Mouse (Mus musculus): ENCODE measurements around the gene Aptx.

The Aptx gene

DNA sequence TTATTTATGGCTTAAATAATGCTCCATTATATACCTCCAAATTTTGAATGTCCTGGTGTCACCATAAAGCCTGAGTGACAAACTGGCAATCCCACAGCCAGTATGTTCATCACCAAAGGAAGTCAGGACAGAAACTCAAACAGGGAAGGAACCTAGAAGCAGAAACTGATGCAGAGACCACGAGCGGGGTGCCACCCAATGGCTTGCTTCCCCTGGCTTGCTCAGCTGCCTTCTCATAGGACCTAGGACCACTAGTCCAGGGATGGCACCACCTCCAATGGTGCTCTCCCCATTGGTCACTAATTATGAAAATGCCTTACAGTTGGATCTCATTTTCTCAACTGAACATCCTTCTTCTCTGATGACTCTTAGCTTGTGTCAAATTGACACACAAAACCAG, 19.7 kb downstream of the Aptx start:
- TF ChIP-seq GATA4 (IDR thresholded peaks at IDR 0.05; ENCODE audit: insufficient replicate concordance, low read length), result no peak

DNA sequence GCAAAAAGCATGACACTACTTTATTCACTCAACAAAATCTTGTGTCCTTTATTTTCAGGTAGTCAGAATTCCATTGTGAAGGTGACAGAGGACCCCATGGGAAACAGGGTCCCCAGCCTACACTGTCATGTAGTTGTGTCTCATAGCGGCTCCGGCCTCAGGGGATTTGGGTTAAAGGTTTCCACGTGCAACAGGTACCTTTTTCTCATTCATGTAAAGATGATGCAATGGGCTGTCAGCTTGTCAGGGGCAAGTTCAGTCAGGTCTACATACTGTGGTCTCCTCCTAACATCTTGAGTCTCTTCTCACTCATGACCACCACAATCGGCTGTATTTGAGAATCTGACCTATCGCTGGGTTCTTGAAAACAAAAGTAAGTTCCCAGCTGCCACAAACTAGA, 20.6 kb downstream of the Aptx start:
- no peak for TF ChIP-seq GATA4 (IDR thresholded peaks at IDR 0.05; ENCODE audit: insufficient replicate concordance, low read length)

DNA sequence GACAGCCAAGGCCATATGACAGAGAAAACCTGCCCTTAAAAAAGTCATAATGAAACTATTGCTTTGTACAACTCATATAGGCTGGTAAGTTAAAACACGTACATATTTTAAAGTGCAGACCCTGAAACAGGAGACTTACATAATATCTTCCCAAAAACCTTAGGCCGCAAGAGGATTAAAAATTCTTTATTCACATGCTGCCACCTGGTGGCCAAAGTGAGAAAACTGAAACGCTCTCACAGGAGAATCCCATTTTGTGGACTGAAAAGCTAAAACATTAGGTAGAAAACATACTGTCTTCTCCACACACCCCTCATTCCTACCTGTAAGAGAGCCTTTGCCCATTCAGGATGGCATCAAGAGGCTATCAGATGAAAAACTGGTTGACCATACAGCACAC, 21.1 kb downstream of the Aptx start:
- TF ChIP-seq GATA4 (IDR thresholded peaks at IDR 0.05; ENCODE audit: insufficient replicate concordance, low read length), result no peak

DNA sequence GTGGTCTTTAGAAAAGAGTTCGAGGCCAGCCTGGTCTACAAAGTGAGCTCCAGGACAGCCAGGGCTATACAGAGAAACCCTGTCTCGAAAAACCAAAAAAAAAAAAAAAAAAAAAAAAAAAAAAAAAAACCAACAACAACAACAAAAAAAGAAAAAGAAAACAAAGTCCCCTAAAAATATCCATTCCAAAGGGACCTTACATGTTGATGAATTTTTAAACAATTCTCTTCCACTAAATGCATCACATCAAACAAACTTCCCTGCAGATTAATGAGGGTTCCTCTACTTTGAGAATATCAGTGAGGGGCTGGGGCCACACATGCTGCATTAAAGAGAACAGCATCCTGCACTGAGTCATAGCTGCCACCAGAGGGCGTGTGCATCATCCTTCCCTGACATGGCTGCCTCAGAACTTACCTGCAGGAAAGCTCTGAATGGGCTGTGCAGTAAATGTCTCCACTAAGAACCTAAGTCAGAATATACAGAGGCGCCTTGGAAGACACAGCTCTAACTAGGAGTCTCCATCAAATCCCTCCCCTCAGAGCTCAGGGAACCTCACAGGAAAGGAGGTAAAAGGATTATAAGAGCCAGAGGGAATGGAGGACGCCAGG, 22.6 kb downstream of the Aptx start:
- TF ChIP-seq GATA4 (IDR thresholded peaks at IDR 0.05; ENCODE audit: insufficient replicate concordance, low read length), result no peak

DNA sequence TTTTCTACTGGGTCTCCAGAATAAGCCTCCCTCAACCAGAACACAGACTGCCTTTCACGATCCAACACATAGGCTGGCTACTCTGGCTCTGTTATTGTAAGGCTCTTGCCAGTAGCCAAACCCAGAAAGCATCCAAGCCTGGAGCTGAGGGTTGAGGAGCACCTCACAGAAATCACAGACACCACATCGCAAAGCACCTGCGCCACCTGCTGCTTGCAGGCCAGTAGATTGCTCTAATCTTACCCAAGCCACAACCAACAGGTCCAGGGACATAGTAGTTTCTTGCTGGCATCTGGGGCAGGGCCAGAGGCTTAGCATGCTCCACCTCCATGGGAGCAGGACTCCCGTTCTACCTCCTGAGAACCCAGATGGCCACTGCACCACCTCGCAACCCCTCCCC, 25.9 kb downstream of the Aptx start:
- no peak for TF ChIP-seq GATA4 (IDR thresholded peaks at IDR 0.05; ENCODE audit: insufficient replicate concordance, low read length)

DNA sequence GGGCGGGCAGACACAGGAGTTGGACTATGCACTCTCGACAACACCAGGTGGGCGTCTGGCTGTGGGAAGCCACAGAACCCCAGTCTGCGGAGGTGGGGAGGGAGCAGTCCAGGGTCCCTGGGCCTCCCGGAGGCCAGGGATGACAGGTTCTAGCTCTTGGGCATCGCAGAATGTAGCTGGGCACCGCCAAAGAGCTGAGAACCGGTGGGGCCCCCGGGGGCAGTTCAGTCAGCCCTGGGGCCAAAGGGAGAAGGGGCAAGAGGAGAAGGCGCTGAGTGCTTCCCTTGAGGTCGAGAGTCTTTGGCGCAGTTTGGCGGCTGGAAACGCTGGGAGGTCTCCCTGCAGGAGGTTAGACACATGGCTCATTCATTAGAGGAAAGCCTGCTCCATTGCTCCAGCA, 26.7 kb downstream of the Aptx start:
- TF ChIP-seq GATA4 (IDR thresholded peaks at IDR 0.05; ENCODE audit: insufficient replicate concordance, low read length), result no peak

DNA sequence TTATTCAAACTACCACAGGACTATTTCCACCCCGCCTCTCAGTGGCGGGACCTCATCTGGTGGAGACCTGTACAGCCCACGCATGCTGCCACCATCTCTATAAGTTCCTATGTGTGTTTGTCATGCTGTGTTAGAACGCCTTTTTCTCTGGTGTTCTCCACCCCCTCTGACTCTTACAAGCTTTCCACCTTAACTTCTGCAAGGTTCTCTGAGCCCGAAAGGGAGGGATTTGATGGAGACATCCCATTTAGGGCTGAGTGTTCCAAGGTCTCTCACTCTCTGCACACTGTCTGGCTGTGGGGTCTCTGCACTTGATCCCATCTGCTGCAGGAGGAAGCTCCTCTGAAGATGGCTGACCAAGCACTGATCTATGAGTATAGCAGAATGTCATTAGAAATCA, 29.5 kb downstream of the Aptx start:
- TF ChIP-seq GATA4 (IDR thresholded peaks at IDR 0.05; ENCODE audit: insufficient replicate concordance, low read length), result no peak

DNA sequence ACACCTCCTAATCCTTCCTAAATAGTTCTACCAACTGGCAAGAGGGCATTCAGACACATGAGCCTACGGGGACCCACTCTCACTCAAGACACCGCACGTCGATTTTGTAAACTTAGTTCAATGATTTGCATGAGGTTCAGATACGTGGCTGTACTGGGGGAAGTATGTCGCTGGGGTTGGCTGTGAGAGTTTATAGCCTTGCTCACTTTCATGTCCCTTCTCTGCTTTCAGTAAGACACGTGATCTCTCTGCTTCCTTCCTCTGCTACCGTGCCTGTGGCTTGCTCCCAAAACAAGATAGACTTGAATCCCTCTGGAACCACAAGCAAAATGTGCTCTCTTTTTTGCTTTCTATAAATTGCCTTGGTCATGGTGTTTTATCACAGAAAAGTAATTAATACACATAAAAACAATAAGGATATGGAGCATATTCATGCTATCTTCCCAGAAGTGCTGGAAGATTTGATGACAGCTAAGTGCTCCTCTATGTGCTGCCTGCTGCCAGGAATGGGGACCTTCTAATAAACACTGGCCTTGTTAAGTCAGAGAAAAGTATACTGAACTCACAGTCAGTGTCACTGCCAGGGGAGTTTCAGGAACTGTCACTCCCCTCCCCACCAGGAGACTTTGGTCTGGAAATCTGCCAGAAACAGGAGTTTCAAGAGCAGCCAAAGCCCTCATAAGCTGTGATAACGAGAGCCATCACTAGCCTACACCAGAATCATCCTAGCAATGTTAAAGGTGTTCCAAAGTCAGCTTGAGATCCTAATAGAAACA, 36.6 kb downstream of the Aptx start:
- no peak for TF ChIP-seq GATA4 (IDR thresholded peaks at IDR 0.05; ENCODE audit: insufficient replicate concordance, low read length)

DNA sequence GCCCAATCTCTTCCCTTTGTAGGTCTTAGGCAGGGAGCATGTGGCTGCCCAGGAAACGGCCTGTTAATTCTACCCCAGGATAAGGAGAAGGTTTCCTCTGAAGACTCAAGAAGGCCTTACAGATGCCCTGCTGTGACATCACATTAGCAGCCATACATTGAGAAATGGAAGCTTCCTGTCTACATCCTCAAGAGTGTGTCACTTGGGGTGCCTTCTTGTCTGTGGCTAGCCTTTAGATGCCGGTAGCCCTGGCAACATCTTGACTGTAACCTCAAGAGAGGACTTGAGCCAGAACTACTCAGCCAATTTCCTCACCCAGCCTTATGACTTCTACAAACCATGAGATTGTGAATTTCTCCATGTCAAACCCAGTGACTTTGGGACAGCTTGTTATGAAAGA, 51.9 kb downstream of the Aptx start:
- no peak for TF ChIP-seq GATA4 (IDR thresholded peaks at IDR 0.05; ENCODE audit: insufficient replicate concordance, low read length)

DNA sequence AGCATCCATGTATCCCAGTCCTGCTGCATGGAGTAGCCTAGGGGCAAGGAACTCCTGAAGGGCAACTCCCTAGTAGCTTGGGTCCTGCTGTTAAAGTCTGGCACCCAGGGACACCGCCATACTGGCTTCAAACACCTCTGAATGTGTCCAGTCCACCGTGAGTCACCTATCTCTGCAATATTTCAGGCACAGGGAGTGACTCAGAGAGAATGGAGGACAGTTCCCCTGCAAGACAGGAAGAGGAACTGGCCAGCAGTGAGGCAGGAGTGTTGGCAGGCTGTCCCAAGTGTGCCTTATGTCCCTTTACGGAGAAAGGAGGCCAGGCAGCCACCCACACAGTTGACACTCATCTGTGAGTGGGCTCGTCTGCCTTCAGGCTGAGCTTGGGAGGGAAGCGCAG, 53.9 kb downstream of the Aptx start:
- TF ChIP-seq GATA4 (IDR thresholded peaks at IDR 0.05; ENCODE audit: insufficient replicate concordance, low read length), result no peak

DNA sequence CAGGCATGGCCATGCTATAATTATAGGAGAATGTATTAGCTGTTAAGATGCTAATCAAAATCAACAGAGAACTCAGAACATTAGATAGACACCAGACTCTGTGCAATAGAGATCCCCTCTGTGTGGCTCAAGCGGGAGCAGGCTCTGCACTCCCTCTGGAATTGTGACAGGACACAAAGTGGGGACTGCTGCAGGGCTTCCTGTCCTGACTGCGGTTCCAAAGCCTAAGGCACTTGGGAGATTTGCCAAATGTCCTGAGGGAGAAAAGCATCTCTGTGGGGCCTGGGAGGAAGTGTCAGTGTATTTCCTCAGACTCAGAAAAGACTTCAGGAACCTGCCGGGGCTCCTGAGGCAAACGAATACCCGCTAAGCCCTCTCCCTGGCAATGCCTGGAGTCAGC, 59.4 kb downstream of the Aptx start:
- TF ChIP-seq GATA4 (IDR thresholded peaks at IDR 0.05; ENCODE audit: insufficient replicate concordance, low read length), result no peak

DNA sequence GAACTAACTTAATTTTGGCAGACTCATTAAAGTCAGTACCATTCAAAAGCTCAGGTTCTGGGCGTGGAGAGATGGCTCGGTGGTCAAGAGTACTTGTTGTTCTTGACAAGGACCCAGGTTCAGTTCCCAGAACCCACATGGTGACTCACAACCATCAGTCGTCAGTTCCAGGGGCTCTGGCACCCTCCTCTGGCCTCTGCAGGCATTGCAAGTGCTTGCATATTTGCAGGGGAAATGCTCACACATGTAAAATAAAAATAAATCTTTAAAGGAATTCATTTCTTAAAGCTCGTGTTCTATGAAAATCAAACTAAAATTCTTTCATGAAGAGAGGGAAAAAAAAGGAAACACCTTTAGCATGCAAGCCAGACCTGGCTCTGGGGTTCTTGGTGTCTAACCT, 62.0 kb downstream of the Aptx start:
- TF ChIP-seq GATA4 (IDR thresholded peaks at IDR 0.05; ENCODE audit: insufficient replicate concordance, low read length), result no peak

Data from liver, adult (tissue).